ENCODE assay signal across 9 mouse cellular contexts in genomic region chr8:56486006-56486405, GRCm38 (mm10).
DNase-seq lines count a peak whose midpoint lies in the region; ATAC-seq and TF ChIP-seq lines count a peak whose summit lies in the region.
"Had no signal": no experiment of that assay in that cellular context is flagged by ENCODE, and none has a peak within 500 bp of the region (broad histone marks: within the 10 kb centered on the region; RNA-seq: fewer than 3 reads in every experiment).

No protein-coding gene starts in this region.

- no peak overlapping the region for H3K9ac ChIP-seq in hindbrain, embryonic 11.5 days (ENCODE audit: low read depth, low read length)
- H3K9ac ChIP-seq in hindbrain, embryonic 13.5 days, result no peak overlapping the region
- H3K9ac ChIP-seq in neural tube, embryonic 14.5 days (replicated peaks; ENCODE audit: low read depth, low read length), result no peak overlapping the region
- no peak overlapping the region for H3K9ac ChIP-seq in neural tube, embryonic 15.5 days (replicated peaks)
- no peak overlapping the region for H3K9ac ChIP-seq in embryonic facial prominence, embryonic 14.5 days (ENCODE audit: low read depth, low read length)
- no peak overlapping the region for H3K9ac ChIP-seq in stomach, postnatal 0 days (ENCODE audit: low read length)

- H3K4me1 ChIP-seq in hindbrain, embryonic 11.5 days (replicated peaks; ENCODE audit: control insufficient read depth, insufficient read depth, low read length), result no peaks in the 10 kb centered on the region
- H3K4me1 ChIP-seq in hindbrain, embryonic 13.5 days (replicated peaks), result no peaks in the 10 kb centered on the region
- H3K4me1 ChIP-seq in neural tube, embryonic 14.5 days (ENCODE audit: control insufficient read depth, insufficient read depth, low read length), result no peaks in the 10 kb centered on the region
- no peaks in the 10 kb centered on the region for H3K4me1 ChIP-seq in neural tube, embryonic 15.5 days
- H3K4me1 ChIP-seq in embryonic facial prominence, embryonic 14.5 days (ENCODE audit: control insufficient read depth, insufficient read depth, low read length), result no peaks in the 10 kb centered on the region
- H3K4me1 ChIP-seq in stomach, postnatal 0 days (replicated peaks; ENCODE audit: control insufficient read depth, insufficient read depth), result no peaks in the 10 kb centered on the region

- H3K27ac ChIP-seq in hindbrain, embryonic 11.5 days (ENCODE audit: low read depth, low read length), result no peak overlapping the region
- no peak overlapping the region for H3K27ac ChIP-seq in hindbrain, embryonic 13.5 days
- H3K27ac ChIP-seq in neural tube, embryonic 14.5 days (ENCODE audit: low read depth, low read length), result no peak overlapping the region
- no peak overlapping the region for H3K27ac ChIP-seq in neural tube, embryonic 15.5 days (replicated peaks)
- H3K27ac ChIP-seq in embryonic facial prominence, embryonic 14.5 days (replicated peaks; ENCODE audit: low read depth, low read length), result no peak overlapping the region
- H3K27ac ChIP-seq in stomach, postnatal 0 days (replicated peaks), result no peak overlapping the region

- H3K4me3 ChIP-seq in hindbrain, embryonic 11.5 days (ENCODE audit: low read depth, low read length), result no peak overlapping the region
- H3K4me3 ChIP-seq in hindbrain, embryonic 13.5 days, result no peak overlapping the region
- no peak overlapping the region for H3K4me3 ChIP-seq in neural tube, embryonic 14.5 days (ENCODE audit: low read depth, low read length)
- no peak overlapping the region for H3K4me3 ChIP-seq in neural tube, embryonic 15.5 days (replicated peaks)
- no peak overlapping the region for H3K4me3 ChIP-seq in embryonic facial prominence, embryonic 14.5 days (ENCODE audit: low read depth, low read length)
- no peak overlapping the region for H3K4me3 ChIP-seq in stomach, postnatal 0 days (ENCODE audit: low read depth, low read length)

- H3K36me3 ChIP-seq in hindbrain, embryonic 11.5 days (ENCODE audit: control insufficient read depth, insufficient read depth, low read length), result no peaks in the 10 kb centered on the region
- H3K36me3 ChIP-seq in hindbrain, embryonic 13.5 days, result no peaks in the 10 kb centered on the region
- no peaks in the 10 kb centered on the region for H3K36me3 ChIP-seq in neural tube, embryonic 14.5 days (ENCODE audit: control insufficient read depth, insufficient read depth, low read length)
- no peaks in the 10 kb centered on the region for H3K36me3 ChIP-seq in neural tube, embryonic 15.5 days
- H3K36me3 ChIP-seq in embryonic facial prominence, embryonic 14.5 days (ENCODE audit: control insufficient read depth, insufficient read depth, low read length), result no peaks in the 10 kb centered on the region
- no peaks in the 10 kb centered on the region for H3K36me3 ChIP-seq in stomach, postnatal 0 days (ENCODE audit: control insufficient read depth, insufficient read depth, low read length)

- peak; percentile 56 for DNase-seq in hindbrain, embryonic 11.5 days (ENCODE audit: low spot score)
- peak; percentile 30 for DNase-seq in embryonic facial prominence, embryonic 14.5 days (ENCODE audit: low spot score)
- DNase-seq in stomach, postnatal 0 days (ENCODE audit: low spot score), result no peak
- no peak for DNase-seq in right cerebral cortex, adult 2 months (ENCODE audit: low spot score in 2 of 2)
- DNase-seq: layer of hippocampus, adult 9-11 months had no signal

- no peaks in the 10 kb centered on the region for H3K9me3 ChIP-seq in hindbrain, embryonic 11.5 days (ENCODE audit: control insufficient read depth, low read length)
- H3K9me3 ChIP-seq in hindbrain, embryonic 13.5 days, result no peaks in the 10 kb centered on the region
- H3K9me3 ChIP-seq in neural tube, embryonic 14.5 days (ENCODE audit: control insufficient read depth, low read length), result no peaks in the 10 kb centered on the region
- H3K9me3 ChIP-seq in neural tube, embryonic 15.5 days (replicated peaks), result no peaks in the 10 kb centered on the region
- H3K9me3 ChIP-seq in embryonic facial prominence, embryonic 14.5 days (ENCODE audit: control insufficient read depth, low read length), result no peaks in the 10 kb centered on the region
- H3K9me3 ChIP-seq in stomach, postnatal 0 days (ENCODE audit: control insufficient read depth, low read length), result no peaks in the 10 kb centered on the region

- TF ChIP-seq CTCF in stomach, postnatal 0 days (IDR thresholded peaks at IDR 0.05; ENCODE audit: low read depth), result peak; percentile 71

- no peak for TF ChIP-seq EP300 in stomach, postnatal 0 days (optimal IDR thresholded peaks at IDR 0.05)

- H3K27me3 ChIP-seq in hindbrain, embryonic 11.5 days (ENCODE audit: control insufficient read depth, insufficient read depth, low read length), result no peaks in the 10 kb centered on the region
- no peaks in the 10 kb centered on the region for H3K27me3 ChIP-seq in hindbrain, embryonic 13.5 days
- no peaks in the 10 kb centered on the region for H3K27me3 ChIP-seq in neural tube, embryonic 14.5 days (ENCODE audit: control insufficient read depth, insufficient read depth, low read length)
- no peaks in the 10 kb centered on the region for H3K27me3 ChIP-seq in neural tube, embryonic 15.5 days (replicated peaks)
- no peaks in the 10 kb centered on the region for H3K27me3 ChIP-seq in embryonic facial prominence, embryonic 14.5 days (replicated peaks; ENCODE audit: control insufficient read depth, insufficient read depth, low read length)
- no peaks in the 10 kb centered on the region for H3K27me3 ChIP-seq in stomach, postnatal 0 days (ENCODE audit: control insufficient read depth, insufficient read depth, low read length)

- no peak for ATAC-seq in hindbrain, embryonic 11.5 days (ENCODE audit: low FRiP score)
- ATAC-seq in hindbrain, embryonic 13.5 days (ENCODE audit: low FRiP score), result no peak
- peak; percentile 11; the same call in 1 of the 2 replicates for ATAC-seq in neural tube, embryonic 14.5 days (ENCODE audit: low read depth)
- ATAC-seq in neural tube, embryonic 15.5 days (ENCODE audit: low FRiP score), result no peak
- ATAC-seq in embryonic facial prominence, embryonic 14.5 days (ENCODE audit: low read depth), result no peak
- ATAC-seq in stomach, postnatal 0 days (ENCODE audit: low FRiP score, low TSS enrichment), result no peak
- ATAC-seq in megakaryocyte-erythroid progenitor cell, adult 5-6 weeks (replicated peaks; ENCODE audit: low FRiP score, low TSS enrichment, poor library complexity, severe bottlenecking), result no peak

- H3K4me2 ChIP-seq in hindbrain, embryonic 11.5 days (replicated peaks; ENCODE audit: low read depth, low read length), result no peak overlapping the region
- no peak overlapping the region for H3K4me2 ChIP-seq in hindbrain, embryonic 13.5 days
- H3K4me2 ChIP-seq in neural tube, embryonic 14.5 days (ENCODE audit: low read depth, low read length), result no peak overlapping the region
- H3K4me2 ChIP-seq in neural tube, embryonic 15.5 days, result no peak overlapping the region
- H3K4me2 ChIP-seq in embryonic facial prominence, embryonic 14.5 days (ENCODE audit: low read depth, low read length), result no peak overlapping the region
- no peak overlapping the region for H3K4me2 ChIP-seq in stomach, postnatal 0 days (replicated peaks; ENCODE audit: low read depth)

- WGBS in hindbrain, embryonic 11.5 days, result 50% methylated on average over 3 of the region's 3 CpGs
- WGBS in hindbrain, embryonic 13.5 days, result 43% methylated on average over 3 of the region's 3 CpGs
- 39% methylated on average over 3 of the region's 3 CpGs for WGBS in neural tube, embryonic 14.5 days
- WGBS in neural tube, embryonic 15.5 days, result 27% methylated on average over 3 of the region's 3 CpGs
- 27% methylated on average over 3 of the region's 3 CpGs for WGBS in embryonic facial prominence, embryonic 14.5 days
- WGBS in stomach, postnatal 0 days, result 21% methylated on average over 3 of the region's 3 CpGs

Comparison
In these comparisons a context has a peak if more than half of its experiments do, and no peak if none do; other contexts are left out.
1. DNase-seq: peak in hindbrain, embryonic 11.5 days (single experiment) and embryonic facial prominence, embryonic 14.5 days (single experiment); none in stomach, postnatal 0 days (single experiment) and right cerebral cortex, adult 2 months (0 of 2).